Mouse (Mus musculus) ES-E14 (cell line): ENCODE results near the gene Ube2d3. TPM values are rescaled to one million over a fixed set of nuclear protein-coding genes. Genes with fewer than 3 reads are reported as not detected.
"Not testable (repeated sequence)": the region's sequence is repeated elsewhere in the genome, so short reads cannot be mapped to it uniquely, and the experiment has no call there.

Source experiments
- DNase-seq: peaks from one replicate; pipeline ENCODE4 v3.0.0-alpha.2; 2013; ENCODE audit warnings: low read depth, low spot score
- H3K27ac ChIP-seq: 2 replicates; pipeline ENCODE4 v1.5.1; 2012; ENCODE audit warnings: low read depth, mild to moderate bottlenecking, low read length, moderate library complexity, mixed read lengths; ENCODE audit not compliant: poor library complexity, insufficient read depth, severe bottlenecking
- H3K36me3 ChIP-seq: 2 replicates; pipeline ENCODE4 v1.6.1; 2012; ENCODE audit warnings: mild to moderate bottlenecking, low read length, moderate library complexity, mixed read lengths; ENCODE audit not compliant: control insufficient read depth, poor library complexity, insufficient read depth, severe bottlenecking
- H3K4me1 ChIP-seq, 2 experiments: fragments of 150-350 bp in 1 of 2; sonication (generic) in 1 of 2; 2 replicates each; pipeline ENCODE4 v1.6.1; 2012; ENCODE audit warnings: low read length in 2 of 2, mild to moderate bottlenecking in 1 of 2, mixed read lengths in 1 of 2; ENCODE audit not compliant: control insufficient read depth in 2 of 2, insufficient read depth in 2 of 2, poor library complexity in 1 of 2
- H3K4me3 ChIP-seq, 2 experiments: fragments of 150-350 bp in 1 of 2; sonication (generic) in 1 of 2; 2 replicates each; pipeline ENCODE4 v1.5.1; 2012; ENCODE audit warnings: low read length in 2 of 2, low read depth in 1 of 2, mild to moderate bottlenecking in 1 of 2, mixed read lengths in 1 of 2; ENCODE audit not compliant: insufficient read depth in 1 of 2, poor library complexity in 1 of 2, severe bottlenecking in 1 of 2
- H3K9ac ChIP-seq: 2 replicates; pipeline ENCODE4 v1.6.1; 2012; ENCODE audit warnings: low read depth, mild to moderate bottlenecking, low read length, mixed read lengths; ENCODE audit not compliant: poor library complexity, insufficient read depth, severe bottlenecking
- H3K9me3 ChIP-seq: fragments of 150-350 bp; sonication (generic); 2 replicates; pipeline ENCODE4 v1.6.1; 2012; ENCODE audit warnings: low read depth, mild to moderate bottlenecking, low read length; ENCODE audit not compliant: control insufficient read depth, insufficient read depth
- CHD2 ChIP-seq: IDR thresholded peaks from 2 replicates; pipeline ENCODE4 v1.6.1; 2014; ENCODE audit warnings: mild to moderate bottlenecking, low read depth, low read length, inconsistent platforms
- HCFC1 ChIP-seq: IDR thresholded peaks from 2 replicates; pipeline ENCODE4 v1.6.1; 2012; ENCODE audit warnings: low read length, inconsistent platforms, borderline replicate concordance; ENCODE audit not compliant: insufficient read depth
- MAFK ChIP-seq: IDR thresholded peaks from 2 replicates; pipeline ENCODE4 v1.6.1; 2014; ENCODE audit warnings: mild to moderate bottlenecking, low read depth, low read length, inconsistent platforms; ENCODE audit not compliant: insufficient read depth
- ZC3H11A ChIP-seq: IDR thresholded peaks from 2 replicates; pipeline ENCODE4 v1.6.1; 2012; ENCODE audit warnings: low read depth, mild to moderate bottlenecking, inconsistent platforms, low read length, borderline replicate concordance
- ZNF384 ChIP-seq: IDR thresholded peaks from 2 replicates; pipeline ENCODE4 v1.6.1; 2012; ENCODE audit warnings: low read depth, low read length, inconsistent platforms
- in situ Hi-C, 2 experiments: fragments of 600-800 bp; cut with MboI; formaldehyde crosslinking; loops; one replicate each; pipeline ENCODE4 v1.15.1; 2025; ENCODE audit warnings: low sequenced_read_pairs in 2 of 2, inconsistent platforms in 1 of 2; ENCODE audit not compliant: unreplicated experiment in 2 of 2
- total RNA-seq: library from RNA; depleted of rRNA; stranded (reverse); fragments of 300-350 nt; gene quantifications from 2 replicates; pipeline ENCODE4 v1.2.3, GENCODE M21; 2012

The Ube2d3 gene
- total RNA-seq, 1 experiment = 321 TPM

DNA sequence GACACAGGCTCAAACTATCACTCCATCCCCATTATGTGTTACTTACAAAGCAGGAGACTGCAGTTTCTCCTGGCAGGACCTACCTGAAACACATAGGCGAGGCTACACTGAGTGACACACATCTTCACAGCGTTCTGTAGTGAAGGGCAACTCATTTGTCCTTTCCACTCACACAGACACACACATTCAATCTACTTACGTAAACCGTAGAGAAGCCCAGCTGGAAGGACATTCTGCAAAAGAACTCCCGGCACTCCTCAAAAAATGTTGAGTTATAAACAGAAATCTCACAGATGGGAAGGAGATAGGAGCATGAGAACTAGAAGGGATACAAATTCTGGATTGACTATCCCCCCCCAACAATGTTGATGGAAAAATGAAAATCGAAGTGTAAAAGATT, 38.3 kb downstream of the Ube2d3 start:
- Histone ChIP-seq H3K4me1 (peaks cover 0 to 3% of the 10 kb centered on the region in 2 experiments; a peak in 1 of 4 replicates), H3K4me3 (no peak overlapping the region), H3K9ac (no peak overlapping the region), H3K36me3 (no peaks in the 10 kb centered on the region), H3K27ac (no peak overlapping the region), H3K9me3 (no peaks in the 10 kb centered on the region)
- TF ChIP-seq CHD2 (no peak), HCFC1 (no peak), MAFK (no peak), ZNF384 (no peak), ZC3H11A (no peak)
- no peak for DNase-seq
- in situ Hi-C loops = no loop called here

GRCm38 (mm10) chr3:135476977-135477376, 39.0 kb downstream of the Ube2d3 start:
- TF ChIP-seq MAFK (no peak), ZC3H11A (no peak), HCFC1 (no peak), ZNF384 (no peak), CHD2 (no peak)
- Histone ChIP-seq H3K9ac (no peak overlapping the region), H3K27ac (no peak overlapping the region), H3K4me3 (no peak overlapping the region), H3K36me3 (no peaks in the 10 kb centered on the region), H3K9me3 (no peaks in the 10 kb centered on the region), H3K4me1 (peaks cover 0 to 3% of the 10 kb centered on the region in 2 experiments; a peak in 1 of 4 replicates)
- in situ Hi-C loops = no loop called here
- no peak for DNase-seq

DNA sequence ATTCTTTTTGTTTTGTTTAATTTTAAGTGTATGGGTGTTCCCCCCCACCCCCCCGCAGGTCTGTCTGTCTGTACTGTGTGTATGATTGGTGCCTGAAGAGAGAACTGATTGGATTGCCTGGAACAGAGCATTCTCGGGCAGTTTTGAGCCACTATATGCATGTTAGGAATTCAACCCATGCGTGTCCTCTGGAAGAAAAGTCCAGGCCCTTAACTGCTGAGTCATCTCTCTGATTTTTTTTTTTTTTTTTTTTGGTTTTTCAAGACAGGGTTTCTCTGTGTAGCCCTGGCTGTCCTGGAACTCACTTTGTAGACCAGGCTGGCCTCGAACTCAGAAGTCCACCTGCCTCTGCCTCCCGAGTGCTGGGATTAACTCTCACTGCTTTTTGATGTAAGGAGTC, 41.1 kb downstream of the Ube2d3 start:
- DNase-seq, H3K4me1 ChIP-seq, H3K27ac ChIP-seq, H3K9ac ChIP-seq, H3K4me3 ChIP-seq, in situ Hi-C loops, H3K9me3 ChIP-seq, H3K36me3 ChIP-seq: not testable (repeated sequence)
- TF ChIP-seq MAFK (peak; percentile 59; the same call in 1 of the 2 replicates), ZNF384 (peak; percentile 56)

DNA sequence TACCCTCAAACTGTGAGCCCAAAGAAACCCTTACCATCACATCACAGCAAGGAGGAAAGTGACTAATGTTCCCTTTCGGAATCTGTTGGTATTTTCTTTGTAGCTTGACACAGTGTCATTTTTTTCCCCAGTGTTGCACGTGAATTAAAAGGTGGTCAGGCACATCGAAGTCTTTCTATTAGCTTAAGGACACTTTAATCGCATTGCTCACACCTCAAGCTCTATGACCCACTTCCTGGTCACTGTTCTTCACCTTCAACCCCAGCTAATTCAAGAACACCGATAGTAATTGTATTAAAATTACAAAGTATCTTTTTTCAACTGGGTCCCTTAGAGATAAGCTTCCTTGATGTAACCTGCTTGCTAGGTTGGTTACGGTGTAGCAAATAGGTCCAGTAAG, 42.8 kb downstream of the Ube2d3 start:
- no peak overlapping the region for H3K9ac ChIP-seq
- in situ Hi-C loops = no loop called here
- DNase-seq = no peak
- H3K4me1 ChIP-seq = peaks cover 0 to 3% of the 10 kb centered on the region in 2 experiments; a peak in 1 of 4 replicates
- no peak overlapping the region for H3K27ac ChIP-seq
- no peaks in the 10 kb centered on the region for H3K9me3 ChIP-seq
- TF ChIP-seq ZC3H11A (no peak), ZNF384 (no peak), CHD2 (no peak), MAFK (no peak), HCFC1 (no peak)
- no peaks in the 10 kb centered on the region for H3K36me3 ChIP-seq
- H3K4me3 ChIP-seq = no peak overlapping the region

DNA sequence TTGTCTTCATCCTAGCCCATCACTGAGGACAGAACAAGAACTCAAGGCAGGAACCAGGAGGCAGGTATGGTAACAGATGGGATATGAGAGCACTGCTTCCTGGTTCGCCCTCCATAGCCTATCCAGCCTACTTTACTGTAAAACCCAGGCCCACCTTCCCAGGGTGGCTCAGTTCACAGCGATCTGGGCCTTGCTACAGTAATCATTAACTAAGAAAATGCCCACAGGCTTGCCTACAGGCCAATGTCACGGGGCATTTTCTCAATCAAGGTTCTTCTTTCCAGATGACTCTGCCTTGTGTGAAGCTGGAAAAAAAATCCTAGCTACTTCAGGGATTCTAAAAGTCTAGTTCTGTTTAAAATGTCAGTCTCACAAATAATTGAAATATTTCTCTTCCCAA, 43.7 kb downstream of the Ube2d3 start:
- no peak for TF ChIP-seq ZC3H11A
- no peak for TF ChIP-seq ZNF384
- no peak for TF ChIP-seq CHD2
- TF ChIP-seq MAFK = no peak
- no peak for DNase-seq
- H3K9ac ChIP-seq = no peak overlapping the region
- H3K36me3 ChIP-seq = no peaks in the 10 kb centered on the region
- H3K27ac ChIP-seq = no peak overlapping the region
- H3K4me3 ChIP-seq = no peak overlapping the region
- H3K4me1 ChIP-seq = peaks cover 0 to 3% of the 10 kb centered on the region in 2 experiments; a peak in 1 of 4 replicates
- in situ Hi-C loops = no loop called here
- no peaks in the 10 kb centered on the region for H3K9me3 ChIP-seq
